Mouse (Mus musculus) ES-Bruce4 (cell line): ENCODE measurements at regions not wholly inside any gene's neighbourhood (a gene's known extent, or its start where the extent isn't known, plus 50 kb on each side); places are given as distances from the start of the nearest gene placed in this dataset.

Source experiments
- H3K27ac ChIP-seq: 2 replicates; pipeline ENCODE4 v1.5.1; 2012; ENCODE audit warnings: low read length, inconsistent platforms; ENCODE audit not compliant: insufficient read depth
- H3K27me3 ChIP-seq: 2 replicates; pipeline ENCODE4 v1.6.1; 2012; ENCODE audit warnings: mild to moderate bottlenecking, low read length, inconsistent platforms; ENCODE audit not compliant: control insufficient read depth, poor library complexity, insufficient read depth, severe bottlenecking
- H3K36me3 ChIP-seq: 2 replicates; pipeline ENCODE4 v1.6.1; 2012; ENCODE audit warnings: inconsistent platforms, mild to moderate bottlenecking, low read length, moderate library complexity; ENCODE audit not compliant: control insufficient read depth, poor library complexity, insufficient read depth, severe bottlenecking
- H3K4me1 ChIP-seq: one replicate; pipeline ENCODE4 v1.8.1; 2011; ENCODE audit warnings: low read length; ENCODE audit not compliant: control insufficient read depth, insufficient read depth
- H3K4me3 ChIP-seq: 2 replicates; pipeline ENCODE4 v1.5.1; 2011; ENCODE audit warnings: low read depth, mild to moderate bottlenecking, low read length
- H3K9ac ChIP-seq: 2 replicates; pipeline ENCODE4 v1.6.1; 2012; ENCODE audit warnings: low read depth, mild to moderate bottlenecking, inconsistent platforms; ENCODE audit not compliant: poor library complexity, severe bottlenecking
- H3K9me3 ChIP-seq: replicated peaks from 2 replicates; pipeline ENCODE4 v1.6.1; 2012; ENCODE audit warnings: mild to moderate bottlenecking, low read length, inconsistent platforms; ENCODE audit not compliant: control insufficient read depth, poor library complexity, insufficient read depth, severe bottlenecking
- CTCF ChIP-seq: IDR thresholded peaks from one replicate; pipeline ENCODE4 v1.8.1; 2011; ENCODE audit warnings: low read depth, low read length
- EP300 ChIP-seq: IDR thresholded peaks from 2 replicates; pipeline ENCODE4 v1.6.1; 2011; ENCODE audit warnings: low read depth, low read length; ENCODE audit not compliant: insufficient read depth
- POLR2A ChIP-seq: IDR thresholded peaks from one replicate; pipeline ENCODE4 v1.8.1; 2011; ENCODE audit warnings: low read length; ENCODE audit not compliant: insufficient read depth

DNA sequence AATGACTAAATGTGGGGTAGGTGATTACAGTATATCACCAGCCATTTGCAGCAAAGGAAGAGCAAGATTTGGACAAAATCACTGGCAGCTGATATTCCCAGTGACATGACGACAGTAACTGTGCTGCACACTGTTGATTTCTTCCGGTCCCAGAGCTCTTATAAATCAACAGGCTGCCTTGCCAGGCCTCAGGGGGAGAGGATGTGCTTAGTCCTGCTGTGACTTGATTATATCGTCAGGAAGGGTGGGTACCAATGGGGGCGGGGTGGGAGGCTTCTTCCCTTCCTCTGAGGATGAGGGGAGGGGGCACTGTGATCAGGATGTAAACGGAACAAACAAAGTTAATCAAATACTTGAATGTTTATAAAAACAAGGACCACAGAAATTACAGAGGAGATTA lies 110.9 kb upstream of the Kctd3 start:
- no peaks in the 10 kb centered on the region for H3K9me3 ChIP-seq

DNA sequence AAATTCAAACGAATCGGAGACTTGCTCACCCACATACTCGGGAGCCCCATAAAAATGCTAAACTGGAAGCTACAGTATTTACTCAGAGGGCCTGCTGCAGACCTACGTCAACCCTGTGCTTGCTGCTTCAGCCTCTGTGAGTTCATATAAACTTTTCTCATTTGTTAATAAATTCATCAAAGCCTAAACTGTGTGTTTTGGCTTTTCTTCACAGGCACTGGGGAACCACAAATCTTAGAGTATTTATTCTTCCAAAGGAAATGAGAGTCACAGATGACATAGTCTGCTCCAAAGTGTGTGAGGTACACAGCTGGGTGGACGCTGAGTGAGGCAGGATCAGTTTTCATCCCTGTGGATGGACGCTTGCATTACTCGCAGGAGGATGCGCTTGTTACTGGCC lies 108.3 kb upstream of the Kctd3 start:
- Histone ChIP-seq H3K27me3 (no peaks in the 10 kb centered on the region), H3K9ac (no peak overlapping the region), H3K36me3 (no peaks in the 10 kb centered on the region), H3K4me1 (no peaks in the 10 kb centered on the region), H3K27ac (no peak overlapping the region), H3K9me3 (no peaks in the 10 kb centered on the region), H3K4me3 (no peak overlapping the region)
- TF ChIP-seq CTCF = no peak
- TF ChIP-seq EP300 = no peak
- no peak for TF ChIP-seq POLR2A

More for the DNA sequence above, 110.9 kb upstream of the Kctd3 start:
- no peak overlapping the region for H3K9ac ChIP-seq
- TF ChIP-seq POLR2A (no peak), CTCF (no peak), EP300 (no peak)
- H3K27me3 ChIP-seq = no peaks in the 10 kb centered on the region
- no peaks in the 10 kb centered on the region for H3K36me3 ChIP-seq
- no peak overlapping the region for H3K27ac ChIP-seq
- H3K4me3 ChIP-seq = no peak overlapping the region
- no peaks in the 10 kb centered on the region for H3K4me1 ChIP-seq

DNA sequence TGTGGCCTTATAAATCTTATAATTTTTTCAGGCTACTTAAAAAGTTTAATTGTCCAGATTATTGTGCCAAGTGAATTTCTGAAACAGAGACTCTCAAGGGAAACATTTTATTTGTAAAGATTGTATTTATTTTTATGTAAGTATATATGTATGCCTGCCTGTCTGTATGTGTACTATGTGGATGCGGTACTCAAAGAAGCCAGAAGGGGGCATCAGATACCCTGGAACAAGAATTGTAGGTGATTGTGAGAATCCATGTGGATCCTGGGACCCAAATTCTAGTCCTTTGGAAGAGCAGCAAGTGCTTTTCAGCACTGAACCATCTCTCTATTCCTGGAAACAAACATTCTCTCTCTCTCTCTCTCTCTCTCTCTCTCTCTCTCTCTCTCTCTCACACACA lies 107.6 kb upstream of the Kctd3 start:
- no peak overlapping the region for H3K27ac ChIP-seq
- H3K9ac ChIP-seq = no peak overlapping the region
- H3K4me1 ChIP-seq = no peaks in the 10 kb centered on the region
- no peak overlapping the region for H3K4me3 ChIP-seq
- H3K27me3 ChIP-seq = no peaks in the 10 kb centered on the region
- no peaks in the 10 kb centered on the region for H3K36me3 ChIP-seq
- no peaks in the 10 kb centered on the region for H3K9me3 ChIP-seq
- TF ChIP-seq CTCF (no peak), EP300 (no peak), POLR2A (no peak)

DNA sequence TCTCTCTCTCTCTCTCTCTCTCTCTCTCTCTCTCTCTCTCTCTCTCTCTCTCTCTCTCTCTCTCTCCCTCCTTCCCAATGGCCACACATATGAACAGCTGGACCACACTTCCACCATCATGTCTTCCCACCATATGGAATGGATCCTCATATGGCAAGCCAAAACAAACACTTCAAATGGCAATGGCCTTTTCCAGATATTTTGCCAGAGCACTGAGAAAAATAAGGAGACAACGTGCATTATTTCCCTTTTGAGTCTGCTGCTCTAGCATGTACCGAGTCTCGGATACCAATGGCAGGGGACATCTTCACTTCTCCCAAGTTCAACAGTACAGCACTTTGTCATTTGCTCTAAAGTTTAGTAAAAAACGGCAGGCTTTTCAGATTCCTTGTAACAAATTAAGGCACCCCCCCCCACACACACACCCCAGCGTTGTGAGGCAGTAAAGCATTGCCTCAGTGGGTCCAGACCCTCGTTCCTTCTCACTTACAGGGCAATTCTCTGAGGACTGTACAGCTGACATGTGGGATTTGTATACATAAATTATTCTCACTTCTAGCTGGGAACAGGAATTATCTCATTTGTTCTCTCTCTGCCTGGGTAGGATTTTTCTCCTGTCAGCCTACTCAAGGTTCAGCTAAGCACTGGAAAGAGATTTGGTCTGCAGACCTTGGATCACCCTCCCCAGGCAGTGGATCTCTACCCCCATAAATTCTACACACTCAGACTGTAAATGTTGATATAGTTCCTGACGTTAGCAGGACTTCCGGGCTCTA lies 100.8 kb upstream of the Kctd3 start:
- Histone ChIP-seq H3K4me1 (no peaks in the 10 kb centered on the region), H3K27me3 (no peaks in the 10 kb centered on the region), H3K9me3 (no peaks in the 10 kb centered on the region), H3K4me3 (no peak overlapping the region), H3K27ac (no peak overlapping the region), H3K36me3 (no peaks in the 10 kb centered on the region), H3K9ac (no peak overlapping the region)
- TF ChIP-seq CTCF = no peak
- TF ChIP-seq EP300 = no peak
- TF ChIP-seq POLR2A = no peak

DNA sequence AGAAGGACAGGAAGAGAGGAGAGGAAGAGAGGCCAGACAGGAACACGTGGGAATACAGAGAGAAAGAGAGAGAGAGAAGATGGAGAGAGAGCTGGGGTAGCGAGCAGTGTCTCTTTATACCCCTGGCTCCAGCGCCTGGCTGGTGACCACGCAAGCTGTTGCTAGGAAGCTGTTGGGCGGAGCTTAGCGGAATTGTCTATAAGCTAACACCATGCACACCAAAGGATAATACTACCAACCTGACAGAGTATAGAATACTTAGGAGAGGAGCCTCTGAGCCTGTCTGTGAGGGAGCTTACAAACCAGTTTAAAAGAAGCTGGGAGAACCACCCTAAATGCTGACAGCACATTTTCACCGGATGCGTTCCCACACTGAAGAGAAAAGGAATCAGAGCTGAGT lies 100.2 kb upstream of the Kctd3 start:
- Histone ChIP-seq H3K4me1 (no peaks in the 10 kb centered on the region), H3K9me3 (no peaks in the 10 kb centered on the region), H3K27ac (no peak overlapping the region), H3K9ac (no peak overlapping the region), H3K27me3 (no peaks in the 10 kb centered on the region), H3K36me3 (no peaks in the 10 kb centered on the region), H3K4me3 (no peak overlapping the region)
- TF ChIP-seq CTCF (no peak), POLR2A (no peak), EP300 (no peak)

DNA sequence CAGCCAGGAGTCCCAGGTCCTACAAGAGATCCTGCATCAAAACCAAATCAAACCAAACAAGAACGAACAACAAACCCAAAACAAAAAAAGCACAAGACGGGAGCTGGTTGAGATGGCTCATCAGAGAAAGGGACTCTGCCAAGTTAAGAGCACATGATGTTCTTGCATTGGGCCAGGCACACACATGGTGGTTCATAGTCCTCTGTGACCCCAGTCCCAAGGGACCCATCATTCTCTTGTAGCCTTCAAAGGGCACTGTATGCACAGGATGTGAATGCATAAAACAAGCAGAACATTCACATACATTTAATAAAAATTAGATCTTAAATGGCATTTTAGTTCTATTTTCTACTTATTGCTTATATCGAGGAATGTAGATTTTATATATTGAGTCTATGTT lies 99.5 kb upstream of the Kctd3 start:
- H3K9ac ChIP-seq = no peak overlapping the region
- H3K9me3 ChIP-seq = no peaks in the 10 kb centered on the region
- no peaks in the 10 kb centered on the region for H3K27me3 ChIP-seq
- TF ChIP-seq EP300 (no peak), CTCF (no peak), POLR2A (no peak)
- H3K4me1 ChIP-seq = no peaks in the 10 kb centered on the region
- no peaks in the 10 kb centered on the region for H3K36me3 ChIP-seq
- no peak overlapping the region for H3K4me3 ChIP-seq
- no peak overlapping the region for H3K27ac ChIP-seq
